In the genomic region with DNA sequence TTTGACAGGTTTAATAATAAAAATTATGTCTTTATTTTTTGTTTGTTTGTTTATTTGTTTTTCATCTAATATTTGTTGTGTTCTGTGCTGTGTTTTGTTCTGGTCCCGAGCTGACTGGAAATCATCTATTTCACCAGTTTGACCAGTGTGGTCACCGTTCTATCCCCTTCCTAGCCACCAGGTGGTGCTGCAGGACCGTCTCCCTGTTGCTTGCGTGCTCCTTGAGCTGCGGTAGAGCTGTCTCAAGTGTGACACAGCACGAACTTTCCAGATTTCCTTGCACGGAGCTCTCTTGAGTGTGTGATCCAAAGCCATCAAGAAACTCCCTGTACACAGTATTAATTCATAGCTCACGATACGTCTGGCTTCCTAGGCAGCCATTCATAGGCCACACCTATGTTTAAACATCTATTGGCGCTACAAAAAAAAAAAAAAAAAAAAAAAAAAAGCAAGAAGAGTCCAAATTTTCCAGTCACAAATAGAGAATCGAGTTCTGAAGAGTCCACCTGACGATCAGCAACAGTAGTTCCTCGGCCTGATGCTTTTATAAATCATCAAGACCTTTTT, we compare ENCODE assay signal across 8 mouse cellular contexts. TPM values are rescaled to one million over a fixed set of nuclear protein-coding genes. Genes with fewer than 3 reads are reported as not detected.
DNase-seq lines count a peak whose midpoint lies in the region; ATAC-seq and TF ChIP-seq lines count a peak whose summit lies in the region.

No protein-coding gene starts in this region.

- peaks cover 7% of the 10 kb centered on the region for H3K9me3 ChIP-seq in CH12.LX (replicated peaks; ENCODE audit: low read length)
- H3K9me3 ChIP-seq in forebrain, embryonic 12.5 days: no peaks in the 10 kb centered on the region
- no peaks in the 10 kb centered on the region for H3K9me3 ChIP-seq in heart, postnatal 0 days (replicated peaks; ENCODE audit: control insufficient read depth, low read length)
- H3K9me3 ChIP-seq in neural tube, embryonic 14.5 days (ENCODE audit: control insufficient read depth, low read length): no peaks in the 10 kb centered on the region

- DNase-seq in CH12.LX (ENCODE audit: extremely low read depth): peak; percentile 88
- DNase-seq in c-Kit-positive CD71-negative TER-119-negative erythroid progenitor cells, embryonic 14.5 days (ENCODE audit: low read depth): peak; percentile 73
- peak; percentile 79 for DNase-seq in heart, postnatal 0 days (ENCODE audit: low spot score)
- peak; percentile 79 to 88 for DNase-seq in kidney, postnatal 36 days
- DNase-seq in lung, adult 18-20 months: peak; percentile 80 to 83
- peak; percentile 49 for DNase-seq in telencephalon, adult 2 months (ENCODE audit: low read depth, low spot score)

- no peak for TF ChIP-seq POLR2A in CH12.LX (IDR thresholded peaks at IDR 0.05; ENCODE audit: low read depth, low read length)

- H3K27me3 ChIP-seq in CH12.LX (replicated peaks): no peaks in the 10 kb centered on the region
- no peaks in the 10 kb centered on the region for H3K27me3 ChIP-seq in forebrain, embryonic 12.5 days
- H3K27me3 ChIP-seq in heart, postnatal 0 days (ENCODE audit: control insufficient read depth, insufficient read depth, low read length): no peaks in the 10 kb centered on the region
- no peaks in the 10 kb centered on the region for H3K27me3 ChIP-seq in neural tube, embryonic 14.5 days (ENCODE audit: control insufficient read depth, insufficient read depth, low read length)

- no peaks in the 10 kb centered on the region for H3K79me2 ChIP-seq in CH12.LX (replicated peaks; ENCODE audit: control insufficient read depth, extremely low read depth, insufficient read depth, poor library complexity, severe bottlenecking)

- H3K36me3 ChIP-seq in CH12.LX (replicated peaks in 1 of 2; ENCODE audit: control insufficient read depth in 1 of 2, insufficient read depth in 1 of 2, low read length in 1 of 2): peaks cover 3 to 32% of the 10 kb centered on the region in 2 experiments
- no peaks in the 10 kb centered on the region for H3K36me3 ChIP-seq in forebrain, embryonic 12.5 days (replicated peaks)
- no peaks in the 10 kb centered on the region for H3K36me3 ChIP-seq in heart, postnatal 0 days (replicated peaks; ENCODE audit: control insufficient read depth, insufficient read depth, low read length)
- H3K36me3 ChIP-seq in neural tube, embryonic 14.5 days (ENCODE audit: control insufficient read depth, insufficient read depth, low read length): no peaks in the 10 kb centered on the region

- in situ Hi-C loops in CH12.LX (cut with MboI; ENCODE audit: low pct_ligation_motif_present, low pct_unique_long_range_greater_than_20kb, low sequenced_read_pairs): loop anchor here (5.0 to 25.0 kb wide), 3 partner anchors 70 to 960 kb away; partner anchors contain the start of gene Slc45a2

- TF ChIP-seq RAD21 in CH12.LX (IDR thresholded peaks at IDR 0.05; ENCODE audit: low read depth, low read length): no peak; the same call in none of the 2 replicates

- peaks cover 0 to 13% of the 10 kb centered on the region in 2 experiments; a peak in 2 of 4 replicates for H3K4me1 ChIP-seq in CH12.LX (ENCODE audit: control insufficient read depth in 1 of 2, insufficient read depth in 2 of 2)
- no peaks in the 10 kb centered on the region for H3K4me1 ChIP-seq in forebrain, embryonic 12.5 days
- no peaks in the 10 kb centered on the region for H3K4me1 ChIP-seq in heart, postnatal 0 days (ENCODE audit: control insufficient read depth, insufficient read depth)
- H3K4me1 ChIP-seq in neural tube, embryonic 14.5 days (ENCODE audit: control insufficient read depth, insufficient read depth, low read length): no peaks in the 10 kb centered on the region

- peak; percentile 81; the same call in 1 of the 2 replicates for ATAC-seq in forebrain, embryonic 12.5 days (ENCODE audit: low FRiP score)
- peak; percentile 75 for ATAC-seq in heart, postnatal 0 days (ENCODE audit: insufficient read depth, low read depth)
- peak; percentile 81 for ATAC-seq in neural tube, embryonic 14.5 days (ENCODE audit: low read depth)

- no peak overlapping the region for H3K27ac ChIP-seq in CH12.LX (ENCODE audit: insufficient read depth, low read depth)
- no peak overlapping the region for H3K27ac ChIP-seq in forebrain, embryonic 12.5 days
- H3K27ac ChIP-seq in heart, postnatal 0 days (ENCODE audit: low read depth): no peak overlapping the region
- no peak overlapping the region for H3K27ac ChIP-seq in neural tube, embryonic 14.5 days (ENCODE audit: low read depth, low read length)

- 26% methylated on average over 13 of the region's 13 CpGs for WGBS in forebrain, embryonic 12.5 days
- WGBS in heart, postnatal 0 days: 20% methylated on average over 13 of the region's 13 CpGs
- WGBS in neural tube, embryonic 14.5 days: 27% methylated on average over 13 of the region's 13 CpGs

- dilution Hi-C loops in CH12.LX (cut with MboI; ENCODE audit: extremely low pct_ligation_motif_present, extremely low pct_unique_long_range_greater_than_20kb, low sequenced_read_pairs): no loop called here

- no peak overlapping the region for H3K4me2 ChIP-seq in CH12.LX (ENCODE audit: insufficient read depth, low read depth, poor library complexity, severe bottlenecking)
- H3K4me2 ChIP-seq in forebrain, embryonic 12.5 days: no peak overlapping the region
- H3K4me2 ChIP-seq in heart, postnatal 0 days (ENCODE audit: low read depth, low read length): 0 out of 2 replicates have a peak overlapping the region, but pooled peaks have one; percentile 2
- H3K4me2 ChIP-seq in neural tube, embryonic 14.5 days (ENCODE audit: low read depth, low read length): no peak overlapping the region

- H3K4me3 ChIP-seq in CH12.LX (replicated peaks in 1 of 3; ENCODE audit: low read depth in 2 of 3, low read length in 2 of 3, poor library complexity in 1 of 3): no peak overlapping the region
- H3K4me3 ChIP-seq in forebrain, embryonic 12.5 days (replicated peaks): no peak overlapping the region
- no peak overlapping the region for H3K4me3 ChIP-seq in heart, postnatal 0 days (ENCODE audit: low read depth, low read length)
- H3K4me3 ChIP-seq in neural tube, embryonic 14.5 days (ENCODE audit: low read depth, low read length): no peak overlapping the region

- H3K9ac ChIP-seq in CH12.LX (ENCODE audit: insufficient read depth, low read depth): no peak overlapping the region
- no peak overlapping the region for H3K9ac ChIP-seq in forebrain, embryonic 12.5 days
- no peak overlapping the region for H3K9ac ChIP-seq in heart, postnatal 0 days (replicated peaks; ENCODE audit: low read depth, low read length)
- H3K9ac ChIP-seq in neural tube, embryonic 14.5 days (replicated peaks; ENCODE audit: low read depth, low read length): no peak overlapping the region

- no peak for TF ChIP-seq EP300 in CH12.LX (IDR thresholded peaks at IDR 0.05; ENCODE audit: low read length)
- no peak for TF ChIP-seq EP300 in heart, postnatal 0 days (IDR thresholded peaks at IDR 0.05; ENCODE audit: low read depth)

- TF ChIP-seq CTCF in CH12.LX (conservative IDR thresholded peaks at IDR 0.05 in 1 of 2, IDR thresholded peaks at IDR 0.05 in 1 of 2; ENCODE audit: low read depth in 2 of 2, low read length in 2 of 2): peak; percentile 96 to 98
- TF ChIP-seq CTCF in heart, postnatal 0 days (IDR thresholded peaks at IDR 0.05; ENCODE audit: low read depth): peak; percentile 99

TF ChIP-seq in CH12.LX, 34 proteins besides CTCF, POLR2A, EP300 and RAD21:
- TF ChIP-seq SIN3A (IDR thresholded peaks at IDR 0.05; ENCODE audit: low read length): peak; percentile 34; the same call in 1 of the 2 replicates
- TF ChIP-seq BHLHE40 (IDR thresholded peaks at IDR 0.05; ENCODE audit: low read depth, low read length): 0 out of 2 replicates have a peak, but pooled peaks have one; percentile 39
- TF ChIP-seq SMC3 (IDR thresholded peaks at IDR 0.05; ENCODE audit: low read depth, low read length): peak; percentile 100
- peak; percentile 98 for TF ChIP-seq ZC3H11A (IDR thresholded peaks at IDR 0.05; ENCODE audit: low read depth, low read length)
- no peak for TF ChIP-seq POLR2AphosphoS2 (IDR thresholded peaks at IDR 0.05; ENCODE audit: low read depth, low read length)
- peak; percentile 56; the same call in 1 of the 2 replicates for TF ChIP-seq MYC (IDR thresholded peaks at IDR 0.05; ENCODE audit: low read depth, low read length)
- TF ChIP-seq NELFE (IDR thresholded peaks at IDR 0.05; ENCODE audit: low read depth, low read length): no peak; the same call in 1 of the 2 replicates
- TF ChIP-seq ZNF384 (IDR thresholded peaks at IDR 0.05; ENCODE audit: low read depth, low read length): peak; percentile 89

RNA-seq across cellular contexts. Expression of gene Sub1, which starts 24.8 kb away (rescaled TPM):
- 553 and 781 TPM in 2 replicates for total RNA-seq in CH12.LX (2012; rRNA removed)
- total RNA-seq in CH12.LX (2014; rRNA removed): 2,677 and 3,148 TPM in 2 replicates
- 1,927 and 2,021 TPM in 2 replicates for polyA plus RNA-seq in CH12.LX (2012; ENCODE audit: insufficient read length, low read depth)
- 666 and 676 TPM in 2 replicates for polyA plus RNA-seq in forebrain, embryonic 12.5 days (2016; fragmentation: Nextera tagmentation; extraction: Ambion mirVana)
- 46.1 and 77.8 TPM in 2 replicates for total RNA-seq in heart, postnatal 0 days (2014; rRNA removed; ENCODE audit: low replicate concordance)
- polyA plus RNA-seq in heart, postnatal 0 days (2015; fragmentation: Nextera tagmentation; extraction: Ambion mirVana): 483 and 491 TPM in 2 replicates
- polyA plus RNA-seq in neural tube, embryonic 14.5 days (2014; fragmentation: Nextera tagmentation; extraction: Ambion mirVana): 564 and 581 TPM in 2 replicates
